Mouse (Mus musculus): ENCODE results near the gene Fam83c.

The Fam83c gene

DNA sequence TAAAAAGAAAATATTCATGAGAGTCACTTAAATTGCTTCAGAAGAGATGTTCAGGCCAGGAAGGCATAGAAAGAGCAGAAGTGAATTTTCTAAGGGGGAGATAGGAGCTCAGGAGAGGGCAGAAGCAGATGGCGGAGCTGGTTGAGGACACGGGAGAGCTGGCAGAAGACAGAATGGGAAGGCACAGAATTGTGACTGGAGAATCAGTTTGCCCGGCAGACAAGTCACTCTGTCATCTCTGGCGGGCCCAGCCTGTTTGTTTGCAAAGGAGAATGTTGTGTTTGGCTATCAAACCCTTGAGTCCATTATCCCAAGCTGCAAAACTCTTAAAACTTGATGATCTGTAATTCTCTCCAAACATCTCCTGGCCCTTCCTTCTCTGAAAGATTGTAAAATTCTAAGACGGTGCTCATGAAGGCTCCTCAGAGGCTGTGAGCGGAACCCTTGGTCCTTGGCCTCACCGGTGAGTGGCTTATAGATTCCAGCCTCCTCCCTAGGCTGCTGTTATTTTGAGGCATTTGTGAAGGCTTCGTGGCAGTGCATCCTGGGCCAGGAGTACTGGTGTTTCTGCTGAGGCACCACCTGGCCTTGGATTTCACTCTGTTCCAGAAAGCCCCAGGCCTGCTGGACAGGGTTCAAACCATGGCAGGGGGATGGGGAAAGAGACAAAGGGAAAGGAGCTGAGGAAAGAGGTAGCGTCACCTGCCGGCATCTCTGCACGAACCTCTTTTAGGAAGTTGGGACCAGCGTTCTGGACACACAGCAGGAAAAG lies 39.8 kb downstream of the Fam83c start:
- no peak for DNase-seq (ENCODE audit: low spot score in 2 of 2)

DNA sequence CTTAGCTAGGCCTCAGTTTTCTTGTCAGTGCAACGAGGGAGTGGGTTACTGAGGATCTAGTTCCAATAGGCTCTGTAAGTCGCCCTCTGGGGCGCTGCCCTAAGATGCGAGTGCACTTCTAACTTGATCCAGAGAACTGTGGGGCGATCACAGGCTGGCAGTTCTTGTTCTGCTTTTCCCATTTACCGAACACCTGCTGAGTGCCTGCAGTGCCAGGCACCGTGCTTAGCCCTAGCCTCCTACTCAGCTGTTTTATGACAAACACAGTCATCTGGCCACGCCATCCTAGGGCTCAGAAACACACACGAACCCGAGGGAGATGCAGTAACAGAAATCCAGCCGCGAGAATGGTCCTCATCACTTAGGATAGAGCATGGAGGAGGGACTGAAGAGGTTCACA lies 41.8 kb downstream of the Fam83c start:
- DNase-seq (ENCODE audit: low spot score in 2 of 2) = no peak

GRCm38 (mm10) chr2:155787949-155788931 lies 46.4 kb downstream of the Fam83c start:
- no peak for DNase-seq (ENCODE audit: low spot score in 2 of 2)

- no peak for DNase-seq (ENCODE audit: low spot score in 2 of 2)
These were observed 47.7 kb downstream of the Fam83c start for GRCm38 (mm10) chr2:155786905-155787304.

- DNase-seq (ENCODE audit: low spot score in 2 of 2) = no peak
These were observed 50.1 kb downstream of the Fam83c start for GRCm38 (mm10) chr2:155784534-155784933.

DNA sequence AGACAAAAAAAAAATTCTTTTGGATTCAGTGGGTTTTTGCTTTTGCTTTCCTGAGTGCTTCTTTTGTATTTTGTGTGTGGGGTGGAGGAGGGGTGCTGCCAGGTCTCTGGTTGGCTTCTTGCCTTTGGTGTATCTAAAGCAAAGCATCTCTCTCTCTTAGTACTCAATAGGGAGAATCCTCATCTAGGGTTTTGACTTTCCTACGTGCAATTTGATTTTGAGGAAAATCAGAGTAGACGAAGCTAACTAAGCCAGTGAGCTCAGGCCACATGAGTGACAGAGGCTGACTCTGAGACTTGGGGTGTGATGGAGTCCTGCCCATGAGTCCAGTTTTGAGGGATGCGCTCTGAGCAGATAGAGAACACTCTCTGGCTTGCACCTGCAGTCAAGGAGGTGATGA lies 55.1 kb downstream of the Fam83c start:
- DNase-seq (ENCODE audit: low spot score in 2 of 2) = no peak

GRCm38 (mm10) chr2:155779066-155779465 lies 55.6 kb downstream of the Fam83c start:
- no peak for DNase-seq (ENCODE audit: low spot score in 2 of 2)

GRCm38 (mm10) chr2:155778004-155778403 lies 56.6 kb downstream of the Fam83c start:
- no peak for DNase-seq (ENCODE audit: low spot score in 2 of 2)

- DNase-seq (ENCODE audit: low spot score in 2 of 2) = no peak
These were observed 57.0 kb downstream of the Fam83c start for GRCm38 (mm10) chr2:155777688-155777985.
